Mouse (Mus musculus) heart, postnatal 0 days (tissue): ENCODE data around the gene Cnst.

ENCODE experiments used
- CTCF ChIP-seq: IDR thresholded peaks from 2 replicates; pipeline ENCODE4 v1.5.1; 2016; ENCODE audit warnings: antibody characterized with exemption, control low read depth, low read depth
- EP300 ChIP-seq: IDR thresholded peaks from 2 replicates; pipeline ENCODE4 v1.6.1; 2016; ENCODE audit warnings: antibody characterized with exemption, low read depth

GRCm38 (mm10) chr1:179551921-179552320 is 5.8 kb downstream of the Cnst start:
- TF ChIP-seq EP300 (no peak), CTCF (no peak)
